Mouse (Mus musculus): ENCODE data around the gene Cyb561. TPM values are rescaled to one million over a fixed set of nuclear protein-coding genes. Genes with fewer than 3 reads are reported as not detected.

The Cyb561 gene
- polyA plus RNA-seq, 1 experiment = 37.0 TPM

DNA sequence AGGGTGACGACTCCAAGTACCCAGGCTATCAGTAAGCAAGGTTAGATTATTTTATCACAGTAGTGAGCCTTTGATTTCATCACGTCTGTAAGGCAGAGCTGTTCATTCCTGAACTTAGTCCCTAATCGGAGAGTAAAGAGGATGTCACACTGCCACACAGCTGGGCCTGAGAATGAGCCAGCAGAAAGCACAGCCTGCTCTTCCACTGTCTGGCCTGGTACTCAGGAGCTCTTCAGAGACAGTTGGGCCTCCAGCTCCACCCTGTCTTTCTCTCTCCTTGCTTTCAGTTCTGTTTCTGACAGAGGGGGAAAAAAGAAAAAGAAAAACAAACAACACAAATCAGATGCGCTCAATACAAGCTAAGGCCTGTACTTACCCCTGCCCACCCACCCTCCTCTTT lies 13.2 kb upstream of the Cyb561 start:
- 85% methylated on average over 4 of the region's 4 CpGs for WGBS
- H3K4me1 ChIP-seq (ENCODE audit: control insufficient read depth, insufficient read depth, low read length) = 0 out of 2 replicates have a peak, but pooled peaks cover 2% of the 10 kb centered on the region
- no peak overlapping the region for H3K27ac ChIP-seq (ENCODE audit: insufficient read depth, low read length)
- H3K27me3 ChIP-seq (ENCODE audit: control insufficient read depth, insufficient read depth, low read length) = no peaks in the 10 kb centered on the region
- TF ChIP-seq CTCF (IDR thresholded peaks at IDR 0.05; ENCODE audit: borderline replicate concordance, insufficient read depth, low read depth, low read length) = no peak
- no peak for TF ChIP-seq POLR2A (IDR thresholded peaks at IDR 0.05; ENCODE audit: borderline replicate concordance, insufficient read depth, low read length)
- no peak overlapping the region for H3K4me3 ChIP-seq (replicated peaks; ENCODE audit: insufficient read depth, low read depth, low read length)
- DNase-seq = no peak

DNA sequence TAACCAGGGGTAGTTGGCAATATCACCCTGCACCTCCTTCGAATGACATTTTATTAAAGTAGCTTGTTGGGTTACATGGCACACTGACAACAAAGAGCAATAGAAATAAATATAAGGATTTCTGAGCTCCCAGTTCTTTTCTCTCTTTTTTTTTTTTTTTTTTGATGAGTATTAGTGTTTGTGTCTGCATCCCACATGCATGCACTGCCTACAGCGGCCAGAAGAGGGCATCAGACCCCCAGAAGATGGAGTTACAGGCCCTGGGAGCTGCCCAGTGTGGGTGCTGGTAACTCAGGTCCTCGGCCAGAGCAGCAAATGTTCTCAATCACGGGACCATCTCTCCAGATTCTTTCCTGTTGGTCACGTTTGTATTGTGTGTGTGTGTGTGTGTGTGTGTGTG lies 11.6 kb upstream of the Cyb561 start:
- no peak for TF ChIP-seq POLR2A (IDR thresholded peaks at IDR 0.05; ENCODE audit: borderline replicate concordance, insufficient read depth, low read length)
- peak; percentile 27; the same call in 1 of the 2 replicates for TF ChIP-seq CTCF (IDR thresholded peaks at IDR 0.05; ENCODE audit: borderline replicate concordance, insufficient read depth, low read depth, low read length)
- Histone ChIP-seq H3K27me3 (ENCODE audit: control insufficient read depth, insufficient read depth, low read length) (no peaks in the 10 kb centered on the region), H3K4me3 (replicated peaks; ENCODE audit: insufficient read depth, low read depth, low read length) (no peak overlapping the region), H3K27ac (ENCODE audit: insufficient read depth, low read length) (no peak overlapping the region), H3K4me1 (ENCODE audit: control insufficient read depth, insufficient read depth, low read length) (peaks cover 2% of the 10 kb centered on the region; the same call in 1 of the 2 replicates)
- WGBS = 69% methylated on average over 5 of the region's 5 CpGs
- no peak for DNase-seq

DNA sequence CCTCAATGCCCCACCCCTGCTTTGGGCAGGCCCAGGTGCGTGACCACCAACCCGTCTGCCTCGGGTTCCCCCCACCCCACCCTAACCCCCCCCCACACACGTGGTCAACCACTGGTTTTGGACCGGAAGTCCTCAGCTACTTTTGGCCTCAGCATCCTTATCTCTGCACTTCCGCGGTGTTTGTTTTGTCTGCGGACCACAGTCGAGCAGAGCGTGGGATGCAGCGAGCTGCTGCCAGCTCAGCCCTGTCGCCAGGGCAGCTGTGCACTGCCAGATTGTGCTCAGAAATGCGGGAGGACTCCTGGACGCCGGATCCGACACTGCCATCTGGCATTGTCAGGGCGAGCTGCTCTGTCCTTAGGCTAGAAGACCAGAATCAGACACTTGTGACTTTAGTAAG lies 6.2 kb upstream of the Cyb561 start:
- WGBS = 3% methylated on average over 17 of the region's 17 CpGs
- H3K27me3 ChIP-seq (ENCODE audit: control insufficient read depth, insufficient read depth, low read length) = no peaks in the 10 kb centered on the region
- TF ChIP-seq POLR2A (IDR thresholded peaks at IDR 0.05; ENCODE audit: borderline replicate concordance, insufficient read depth, low read length) (no peak), CTCF (IDR thresholded peaks at IDR 0.05; ENCODE audit: borderline replicate concordance, insufficient read depth, low read depth, low read length) (no peak)
- H3K27ac ChIP-seq (ENCODE audit: insufficient read depth, low read length) = no peak overlapping the region
- H3K4me1 ChIP-seq (ENCODE audit: control insufficient read depth, insufficient read depth, low read length) = peaks cover 4% of the 10 kb centered on the region
- peak overlapping the region; percentile 31 for H3K4me3 ChIP-seq (replicated peaks; ENCODE audit: insufficient read depth, low read depth, low read length)
- DNase-seq = peak in 1 of 2 experiments; percentile 43

DNA sequence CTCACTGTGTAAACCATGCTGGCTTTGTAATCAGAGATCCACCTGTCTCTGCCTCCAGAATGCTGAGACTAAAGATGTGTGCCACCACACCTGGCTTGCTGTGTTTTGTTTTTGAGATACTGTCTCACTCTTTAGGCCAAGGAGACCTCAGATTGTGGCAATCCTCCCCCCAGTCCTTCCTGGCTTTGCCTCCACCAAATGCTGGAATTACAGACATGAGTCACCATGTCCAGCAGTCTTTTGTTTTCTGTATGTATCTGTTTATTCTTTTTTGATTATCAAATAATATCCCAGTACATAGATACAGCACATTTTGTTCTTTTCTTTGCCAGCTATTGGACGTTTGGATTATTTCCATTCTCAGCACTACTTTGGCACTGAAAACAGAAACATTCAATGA lies 5.4 kb upstream of the Cyb561 start:
- WGBS = 23% methylated on average over 1 of the region's 1 CpGs
- Histone ChIP-seq H3K4me3 (replicated peaks; ENCODE audit: insufficient read depth, low read depth, low read length) (no peak overlapping the region), H3K4me1 (ENCODE audit: control insufficient read depth, insufficient read depth, low read length) (peaks cover 4% of the 10 kb centered on the region), H3K27me3 (ENCODE audit: control insufficient read depth, insufficient read depth, low read length) (no peaks in the 10 kb centered on the region), H3K27ac (ENCODE audit: insufficient read depth, low read length) (no peak overlapping the region)
- TF ChIP-seq POLR2A (IDR thresholded peaks at IDR 0.05; ENCODE audit: borderline replicate concordance, insufficient read depth, low read length) (no peak), CTCF (IDR thresholded peaks at IDR 0.05; ENCODE audit: borderline replicate concordance, insufficient read depth, low read depth, low read length) (no peak)
- DNase-seq = no peak

DNA sequence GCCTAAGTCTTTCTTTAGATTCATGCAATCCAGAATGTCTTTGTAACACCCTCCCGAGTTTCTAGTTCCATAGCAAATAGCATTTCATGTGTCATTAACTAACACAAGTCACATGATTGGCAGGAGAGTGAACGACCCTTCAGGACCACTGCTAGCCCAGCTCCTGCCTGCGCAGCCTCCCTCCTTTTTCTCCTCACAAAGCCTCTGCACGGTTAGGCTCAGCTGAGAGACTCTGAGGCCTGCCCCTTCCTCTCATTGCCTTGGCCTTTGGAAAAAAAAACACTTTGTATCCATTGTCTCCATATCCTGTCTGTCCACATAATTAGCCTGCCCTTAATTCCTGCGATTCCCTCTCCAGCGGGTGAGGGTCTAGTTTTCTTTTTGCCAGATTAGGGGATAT lies 4.4 kb upstream of the Cyb561 start:
- WGBS = 86% methylated on average over 6 of the region's 6 CpGs
- TF ChIP-seq POLR2A (IDR thresholded peaks at IDR 0.05; ENCODE audit: borderline replicate concordance, insufficient read depth, low read length) = no peak
- TF ChIP-seq CTCF (IDR thresholded peaks at IDR 0.05; ENCODE audit: borderline replicate concordance, insufficient read depth, low read depth, low read length) = no peak
- Histone ChIP-seq H3K27me3 (ENCODE audit: control insufficient read depth, insufficient read depth, low read length) (no peaks in the 10 kb centered on the region), H3K4me1 (ENCODE audit: control insufficient read depth, insufficient read depth, low read length) (peaks cover 4% of the 10 kb centered on the region), H3K27ac (ENCODE audit: insufficient read depth, low read length) (no peak overlapping the region), H3K4me3 (replicated peaks; ENCODE audit: insufficient read depth, low read depth, low read length) (no peak overlapping the region)
- no peak for DNase-seq

DNA sequence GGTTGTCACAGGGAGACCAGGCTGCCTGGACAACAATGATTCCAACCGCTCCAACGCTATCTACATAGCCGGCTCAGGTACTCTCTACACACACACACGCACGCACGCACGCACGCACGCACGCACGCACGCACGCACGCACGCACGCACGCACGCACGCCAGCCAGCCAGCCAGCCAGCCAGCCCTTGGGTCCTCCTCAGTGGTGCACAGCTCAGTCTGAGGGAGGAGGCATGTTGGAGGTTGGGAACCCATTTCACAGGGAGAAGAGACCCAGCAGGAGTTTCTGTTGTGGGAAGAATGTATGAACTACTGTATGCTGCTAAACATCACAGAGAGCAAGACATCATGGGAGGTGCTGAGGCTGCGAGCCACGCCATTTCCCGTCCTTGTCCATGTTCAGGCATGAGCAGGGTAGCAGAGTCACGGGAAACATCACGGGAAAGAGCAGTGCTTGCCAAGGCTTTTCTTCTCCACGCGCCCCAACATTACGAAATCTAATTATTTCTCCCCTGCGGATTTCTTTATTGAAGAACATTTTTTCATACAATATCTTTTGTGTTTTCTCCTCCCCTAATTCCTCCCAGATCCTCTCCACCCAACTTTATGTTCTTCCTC lies 2.8 kb upstream of the Cyb561 start:
- 86% methylated on average over 28 of the region's 28 CpGs for WGBS
- DNase-seq = no peak
- Histone ChIP-seq H3K4me1 (ENCODE audit: control insufficient read depth, insufficient read depth, low read length) (peaks cover 4% of the 10 kb centered on the region), H3K27ac (ENCODE audit: insufficient read depth, low read length) (no peak overlapping the region), H3K4me3 (replicated peaks; ENCODE audit: insufficient read depth, low read depth, low read length) (no peak overlapping the region), H3K27me3 (ENCODE audit: control insufficient read depth, insufficient read depth, low read length) (no peaks in the 10 kb centered on the region)
- TF ChIP-seq POLR2A (IDR thresholded peaks at IDR 0.05; ENCODE audit: borderline replicate concordance, insufficient read depth, low read length) (no peak), CTCF (IDR thresholded peaks at IDR 0.05; ENCODE audit: borderline replicate concordance, insufficient read depth, low read depth, low read length) (no peak)

DNA sequence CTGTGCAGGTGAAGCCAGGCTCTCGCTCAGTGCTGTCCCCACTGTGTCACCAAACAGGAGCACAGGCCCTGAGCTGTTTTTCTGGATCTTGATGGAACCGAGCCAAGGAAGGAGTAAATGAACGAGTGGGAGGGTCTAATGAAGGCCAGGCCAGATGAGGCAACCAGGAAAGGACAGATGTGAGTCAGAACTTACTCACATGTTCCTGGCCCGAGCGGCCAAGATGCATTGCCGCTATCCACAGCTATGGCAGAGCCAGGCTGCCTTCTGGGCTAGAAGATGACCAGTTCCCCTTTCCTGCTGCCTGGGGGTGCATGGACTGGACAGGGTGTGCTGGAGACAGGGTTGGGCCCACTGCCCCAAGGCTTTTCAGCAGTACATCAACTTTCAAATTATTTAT lies 266 bp upstream of the Cyb561 start:
- WGBS = 77% methylated on average over 6 of the region's 6 CpGs
- no peak for TF ChIP-seq CTCF (IDR thresholded peaks at IDR 0.05; ENCODE audit: borderline replicate concordance, insufficient read depth, low read depth, low read length)
- no peak for TF ChIP-seq POLR2A (IDR thresholded peaks at IDR 0.05; ENCODE audit: borderline replicate concordance, insufficient read depth, low read length)
- H3K27ac ChIP-seq (ENCODE audit: insufficient read depth, low read length) = no peak overlapping the region
- H3K27me3 ChIP-seq (ENCODE audit: control insufficient read depth, insufficient read depth, low read length) = no peaks in the 10 kb centered on the region
- no peak overlapping the region for H3K4me3 ChIP-seq (replicated peaks; ENCODE audit: insufficient read depth, low read depth, low read length)
- no peak for DNase-seq
- no peaks in the 10 kb centered on the region; the same call in 1 of the 2 replicates for H3K4me1 ChIP-seq (ENCODE audit: control insufficient read depth, insufficient read depth, low read length)

DNA sequence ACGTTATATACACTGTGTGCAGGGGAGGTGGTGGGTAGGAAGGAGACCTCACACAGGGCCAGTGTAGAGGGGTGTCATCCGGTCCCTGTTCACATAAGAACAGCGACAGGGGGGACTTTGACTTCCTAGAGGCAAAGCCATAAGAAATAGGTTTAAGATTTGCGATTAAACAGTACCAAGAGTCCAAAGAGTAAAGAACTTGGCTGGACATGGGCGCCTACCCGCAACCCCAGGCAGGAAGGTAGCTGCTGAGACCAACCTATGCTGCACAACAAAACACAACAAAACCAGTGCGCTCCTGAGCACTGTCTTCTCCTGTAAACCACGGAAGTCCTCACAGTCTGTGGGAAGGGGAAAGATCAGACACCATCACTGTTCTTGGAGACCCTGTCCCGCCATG lies 1.0 kb downstream of the Cyb561 start:
- DNase-seq = no peak
- Histone ChIP-seq H3K4me3 (replicated peaks; ENCODE audit: insufficient read depth, low read depth, low read length) (no peak overlapping the region), H3K4me1 (ENCODE audit: control insufficient read depth, insufficient read depth, low read length) (no peaks in the 10 kb centered on the region), H3K27me3 (ENCODE audit: control insufficient read depth, insufficient read depth, low read length) (no peaks in the 10 kb centered on the region), H3K27ac (ENCODE audit: insufficient read depth, low read length) (no peak overlapping the region)
- TF ChIP-seq POLR2A (IDR thresholded peaks at IDR 0.05; ENCODE audit: borderline replicate concordance, insufficient read depth, low read length) (no peak), CTCF (IDR thresholded peaks at IDR 0.05; ENCODE audit: borderline replicate concordance, insufficient read depth, low read depth, low read length) (no peak)
- WGBS = 91% methylated on average over 9 of the region's 9 CpGs

All from cerebellum, adult 2 months (tissue).